Mouse (Mus musculus) CH12.LX (cell line): Measurements from ENCODE around the gene Macrod1. TPM values are rescaled to one million over a fixed set of nuclear protein-coding genes. Genes with fewer than 3 reads are reported as not detected.

Source experiments
- DNase-seq: peaks from one replicate; pipeline ENCODE4 v3.0.0-alpha.2; 2013; ENCODE audit errors: extremely low read depth
- H3K27ac ChIP-seq: 2 replicates; pipeline ENCODE4 v1.5.1; 2012; ENCODE audit warnings: low read depth, mild to moderate bottlenecking, control low read depth, moderate library complexity; ENCODE audit not compliant: insufficient read depth
- H3K27me3 ChIP-seq: replicated peaks from 2 replicates; pipeline ENCODE3; 2012; ENCODE audit warnings: inconsistent platforms
- H3K36me3 ChIP-seq, 2 experiments: replicated peaks in 1 of 2; 2 replicates each; pipeline versions ENCODE3 to v1.6.1; 2012; ENCODE audit warnings: inconsistent platforms in 1 of 2, low read length in 1 of 2, mild to moderate bottlenecking in 1 of 2, mixed read lengths in 1 of 2, moderate library complexity in 1 of 2; ENCODE audit not compliant: control insufficient read depth in 1 of 2, insufficient read depth in 1 of 2
- H3K4me1 ChIP-seq, 2 experiments: 2 replicates each; pipeline ENCODE4 v1.6.1; 2012; ENCODE audit warnings: inconsistent platforms in 1 of 2, moderate library complexity in 1 of 2; ENCODE audit not compliant: insufficient read depth in 2 of 2, control insufficient read depth in 1 of 2
- H3K4me2 ChIP-seq: 2 replicates; pipeline ENCODE4 v1.6.1; 2012; ENCODE audit warnings: low read depth, mild to moderate bottlenecking, control low read depth; ENCODE audit not compliant: poor library complexity, insufficient read depth, severe bottlenecking
- H3K4me3 ChIP-seq, 3 experiments: fragments of 150-350 bp in 1 of 3; sonication (generic) in 1 of 3; replicated peaks in 1 of 3; 2 replicates each; pipeline versions ENCODE3 to v1.5.1; 2011 to 2012; ENCODE audit warnings: low read depth in 2 of 3, low read length in 2 of 3, mild to moderate bottlenecking in 2 of 3, moderate library complexity in 2 of 3, control low read depth in 1 of 3, improper control_type of control experiment in 1 of 3, inconsistent platforms in 1 of 3, mixed read lengths in 1 of 3; ENCODE audit not compliant: poor library complexity in 1 of 3
- H3K79me2 ChIP-seq: replicated peaks from 2 replicates; pipeline ENCODE4 v1.6.1; 2012; ENCODE audit warnings: mild to moderate bottlenecking, moderate library complexity; ENCODE audit not compliant: control insufficient read depth, poor library complexity, insufficient read depth, severe bottlenecking; ENCODE audit errors: extremely low read depth
- H3K9ac ChIP-seq: 2 replicates; pipeline ENCODE4 v1.6.1; 2012; ENCODE audit warnings: low read depth, mild to moderate bottlenecking, control low read depth, moderate library complexity; ENCODE audit not compliant: insufficient read depth
- H3K9me3 ChIP-seq: replicated peaks from 2 replicates; pipeline ENCODE3; 2012; ENCODE audit warnings: low read length, inconsistent platforms, mixed read lengths
- BHLHE40 ChIP-seq: IDR thresholded peaks from 2 replicates; pipeline ENCODE4 v1.6.1; 2011; ENCODE audit warnings: mild to moderate bottlenecking, low read depth, low read length, improper control_type of control experiment
- CHD1 ChIP-seq: IDR thresholded peaks from 2 replicates; pipeline ENCODE4 v1.6.1; 2012; ENCODE audit warnings: low read depth, low read length, improper control_type of control experiment, inconsistent platforms
- CHD2 ChIP-seq: IDR thresholded peaks from 2 replicates; pipeline ENCODE4 v1.6.1; 2011; ENCODE audit warnings: low read length, improper control_type of control experiment
- CTCF ChIP-seq, 2 experiments: IDR thresholded peaks in 1 of 2; conservative IDR thresholded peaks in 1 of 2; 2 replicates each; pipeline ENCODE4 v1.5.1; 2011 to 2012; ENCODE audit warnings: low read depth in 2 of 2, low read length in 2 of 2, improper control_type of control experiment in 1 of 2, inconsistent platforms in 1 of 2, mild to moderate bottlenecking in 1 of 2, moderate library complexity in 1 of 2
- E2F4 ChIP-seq: IDR thresholded peaks from 2 replicates; pipeline ENCODE4 v1.6.1; 2011; ENCODE audit warnings: low read depth, low read length, improper control_type of control experiment; ENCODE audit not compliant: insufficient replicate concordance
- ELF1 ChIP-seq: IDR thresholded peaks from 2 replicates; pipeline ENCODE4 v1.6.1; 2014; ENCODE audit warnings: low read depth, mild to moderate bottlenecking, inconsistent platforms, low read length, improper control_type of control experiment
- EP300 ChIP-seq: IDR thresholded peaks from 2 replicates; pipeline ENCODE4 v1.6.1; 2011; ENCODE audit warnings: low read length, improper control_type of control experiment
- HCFC1 ChIP-seq: IDR thresholded peaks from 2 replicates; pipeline ENCODE4 v1.6.1; 2012; ENCODE audit warnings: low read depth, mild to moderate bottlenecking, inconsistent platforms, low read length, improper control_type of control experiment
- JUND ChIP-seq: conservative IDR thresholded peaks from 2 replicates; pipeline ENCODE4 v1.6.1; 2011; ENCODE audit warnings: low read depth, low read length, improper control_type of control experiment
- MAX ChIP-seq: IDR thresholded peaks from 2 replicates; pipeline ENCODE4 v1.6.1; 2011; ENCODE audit warnings: low read length, improper control_type of control experiment
- MAZ ChIP-seq: IDR thresholded peaks from 2 replicates; pipeline ENCODE4 v1.6.1; 2012; ENCODE audit warnings: low read depth, mild to moderate bottlenecking, inconsistent platforms, low read length, improper control_type of control experiment, moderate library complexity
- MYC ChIP-seq: IDR thresholded peaks from 2 replicates; pipeline ENCODE4 v1.6.1; 2011; ENCODE audit warnings: low read depth, mild to moderate bottlenecking, improper control_type of control experiment, low read length
- POLR2A ChIP-seq: IDR thresholded peaks from 2 replicates; pipeline ENCODE4 v1.6.1; 2011; ENCODE audit warnings: low read depth, mild to moderate bottlenecking, improper control_type of control experiment, low read length
- POLR2AphosphoS2 ChIP-seq: IDR thresholded peaks from 2 replicates; pipeline ENCODE4 v1.6.1; 2011; ENCODE audit warnings: low read depth, low read length, improper control_type of control experiment
- RAD21 ChIP-seq: IDR thresholded peaks from 2 replicates; pipeline ENCODE4 v1.6.1; 2011; ENCODE audit warnings: low read depth, mild to moderate bottlenecking, low read length, improper control_type of control experiment, moderate library complexity
- SMC3 ChIP-seq: IDR thresholded peaks from 2 replicates; pipeline ENCODE4 v1.6.1; 2011; ENCODE audit warnings: low read depth, low read length, improper control_type of control experiment
- TBP ChIP-seq: conservative IDR thresholded peaks from 2 replicates; pipeline ENCODE4 v1.6.1; 2011; ENCODE audit warnings: low read depth, low read length, improper control_type of control experiment
- UBTF ChIP-seq: IDR thresholded peaks from 2 replicates; pipeline ENCODE4 v1.6.1; 2012; ENCODE audit warnings: low read depth, mild to moderate bottlenecking, inconsistent platforms, low read length, improper control_type of control experiment, moderate library complexity
- USF2 ChIP-seq: conservative IDR thresholded peaks from 2 replicates; pipeline ENCODE4 v1.6.1; 2011; ENCODE audit warnings: low read depth, low read length, improper control_type of control experiment
- ZMIZ1 ChIP-seq: IDR thresholded peaks from 2 replicates; pipeline ENCODE4 v1.6.1; 2012; ENCODE audit warnings: low read depth, mild to moderate bottlenecking, inconsistent platforms, low read length, improper control_type of control experiment
- dilution Hi-C: fragments of 300-500 bp; cut with MboI; formaldehyde crosslinking; loops from 2 replicates; pipeline ENCODE4 v1.14.3; 2020; ENCODE audit warnings: low sequenced_read_pairs; ENCODE audit not compliant: extremely low pct_unique_long_range_greater_than_20kb, extremely low pct_ligation_motif_present
- in situ Hi-C: fragments of 300-500 bp; cut with MboI; formaldehyde crosslinking; loops from 3 replicates; pipeline ENCODE4 v1.14.3; 2019; ENCODE audit warnings: low sequenced_read_pairs, low pct_ligation_motif_present, low pct_unique_long_range_greater_than_20kb, mixed read lengths
- polyA plus RNA-seq: library from polyadenylated mRNA; unstranded; fragments of >175 nt; gene quantifications from 2 replicates; pipeline ENCODE4 v1.2.1, GENCODE M21; 2012; ENCODE audit warnings: low read depth; ENCODE audit not compliant: insufficient read length
- total RNA-seq, 2 experiments: library from RNA; depleted of rRNA; stranded (reverse); fragments of 300-350 nt in 1 of 2; fragments of >200 nt in 1 of 2; gene quantifications; 2 replicates each; pipeline ENCODE4 v1.2.3; 2012 to 2014

Gene Macrod1
- total and polyA plus RNA-seq, 3 experiments = 1.0 TPM; not detected in 2

DNA sequence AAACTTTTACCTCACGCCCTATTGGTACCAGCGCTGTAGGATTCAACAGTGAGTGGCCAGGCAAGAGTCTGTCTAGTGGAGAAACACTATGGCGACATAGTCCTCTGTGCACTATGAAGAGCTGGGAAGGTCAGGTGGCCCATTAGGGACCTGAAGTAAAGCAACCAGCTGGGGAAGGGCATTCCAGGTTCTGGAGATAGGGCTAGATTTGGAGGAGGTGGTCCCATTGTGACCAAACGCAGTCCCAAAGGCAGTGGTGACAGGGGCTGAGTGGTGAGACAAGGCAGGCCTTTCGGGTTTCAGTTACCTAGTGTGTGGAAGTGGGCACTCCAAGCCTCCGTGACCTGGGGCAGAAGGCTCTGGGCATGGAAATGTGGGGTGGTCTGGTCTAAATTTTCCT lies 1.9 kb downstream of the Macrod1 start:
- Histone ChIP-seq H3K4me3 (no peak overlapping the region), H3K27me3 (peaks cover 78% of the 10 kb centered on the region), H3K4me2 (no peak overlapping the region), H3K9ac (no peak overlapping the region), H3K4me1 (peaks cover 9 to 22% of the 10 kb centered on the region in 2 experiments), H3K36me3 (no peaks in the 10 kb centered on the region), H3K9me3 (no peaks in the 10 kb centered on the region)
- dilution Hi-C loops = no loop called here
- TF ChIP-seq ELF1 = no peak
- TF ChIP-seq MAX = no peak
- no peak for TF ChIP-seq E2F4
- no peak for TF ChIP-seq POLR2AphosphoS2
- no peak for TF ChIP-seq BHLHE40
- TF ChIP-seq HCFC1 = no peak
- TF ChIP-seq JUND = no peak
- no peak for TF ChIP-seq CHD2
- no peak for TF ChIP-seq TBP
- no peak for TF ChIP-seq UBTF
- no peak for TF ChIP-seq MYC
- no peak for TF ChIP-seq CTCF (conservative IDR thresholded peaks at IDR 0.05 in 1 of 2, IDR thresholded peaks at IDR 0.05 in 1 of 2; ENCODE audit: low read depth in 2 of 2, low read length in 2 of 2)
- no peak for TF ChIP-seq POLR2A
- no peak for TF ChIP-seq SMC3
- TF ChIP-seq, all 38 proteins: peak for 0
- H3K27ac ChIP-seq = no peak overlapping the region
- DNase-seq = no peak
- no peaks in the 10 kb centered on the region for H3K79me2 ChIP-seq
- in situ Hi-C loops = loop anchor here (5.0 to 25.0 kb wide), 2 partner anchors 149 to 354 kb away; partner anchors contain the start of genes 2700081O15Rik and Otub1

DNA sequence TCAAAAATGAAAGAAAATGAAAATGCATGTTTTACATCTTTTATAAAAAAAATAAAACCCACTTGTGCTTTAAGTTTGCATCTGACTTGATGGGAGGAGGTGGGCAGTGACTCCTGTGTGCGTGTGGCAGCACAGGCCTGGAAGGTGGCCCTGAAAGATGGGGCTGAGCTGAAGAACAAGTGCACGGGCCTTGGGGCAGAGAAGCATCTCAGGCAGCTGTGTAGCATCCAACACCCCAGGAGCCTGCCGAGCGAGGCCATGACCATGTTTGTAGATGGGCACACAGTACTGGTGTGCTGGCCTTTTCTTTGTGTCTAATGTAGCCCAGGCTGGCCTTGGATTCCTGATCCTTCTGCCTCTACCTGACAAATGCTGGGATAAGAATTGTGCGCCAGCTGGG lies 5.5 kb downstream of the Macrod1 start:
- dilution Hi-C loops = no loop called here
- in situ Hi-C loops = loop anchor here (25.0 kb wide), 1 partner anchor 350 kb away; the partner anchor contains the start of gene 2700081O15Rik
- Histone ChIP-seq H3K79me2 (no peaks in the 10 kb centered on the region), H3K9ac (no peak overlapping the region), H3K4me1 (peaks cover 11 to 22% of the 10 kb centered on the region in 2 experiments), H3K9me3 (no peaks in the 10 kb centered on the region), H3K27me3 (peaks cover 65% of the 10 kb centered on the region), H3K4me2 (no peak overlapping the region), H3K4me3 (no peak overlapping the region), H3K27ac (no peak overlapping the region), H3K36me3 (no peaks in the 10 kb centered on the region)
- no peak for DNase-seq
- no peak for TF ChIP-seq POLR2A
- TF ChIP-seq RAD21 = no peak
- TF ChIP-seq SMC3 = no peak
- TF ChIP-seq CHD2 = no peak
- no peak for TF ChIP-seq ZMIZ1
- no peak for TF ChIP-seq CHD1
- TF ChIP-seq ELF1 = no peak
- no peak for TF ChIP-seq JUND
- no peak for TF ChIP-seq EP300
- TF ChIP-seq USF2 = no peak
- TF ChIP-seq MAZ = no peak
- no peak for TF ChIP-seq CTCF (conservative IDR thresholded peaks at IDR 0.05 in 1 of 2, IDR thresholded peaks at IDR 0.05 in 1 of 2; ENCODE audit: low read depth in 2 of 2, low read length in 2 of 2)
